Mouse (Mus musculus) kidney, embryonic 16.5 days (tissue): ENCODE measurements around the gene Srsf10. TPM values are rescaled to one million over a fixed set of nuclear protein-coding genes. Genes with fewer than 3 reads are reported as not detected.

ENCODE experiments used
- ATAC-seq: fragments of 200-750 bp; cut with Nextera tagmentation; 2 replicates; pipeline ENCODE4 v1.8.0; 2017; ENCODE audit warnings: moderate TSS enrichment; ENCODE audit not compliant: low FRiP score, low TSS enrichment
- H3K27ac ChIP-seq: fragments of 300-500 bp; sonication (generic); 2 replicates; pipeline ENCODE4 v1.5.1; 2014; ENCODE audit warnings: low read length
- H3K27me3 ChIP-seq: fragments of 300-500 bp; sonication (generic); 2 replicates; pipeline ENCODE4 v1.6.1; 2014; ENCODE audit warnings: low read length, control low read depth, mixed read lengths; ENCODE audit not compliant: insufficient read depth
- H3K36me3 ChIP-seq: fragments of 300-500 bp; sonication (generic); 2 replicates; pipeline ENCODE4 v1.6.1; 2014; ENCODE audit warnings: low read length, control low read depth, mixed read lengths; ENCODE audit not compliant: insufficient read depth
- H3K4me1 ChIP-seq: fragments of 300-500 bp; sonication (generic); 2 replicates; pipeline ENCODE4 v1.6.1; 2014; ENCODE audit warnings: low read length, control low read depth, mixed read lengths; ENCODE audit not compliant: insufficient read depth
- H3K4me2 ChIP-seq: fragments of 300-500 bp; sonication (generic); replicated peaks from 2 replicates; pipeline ENCODE4 v1.6.1; 2014; ENCODE audit warnings: low read depth, low read length
- H3K4me3 ChIP-seq: fragments of 300-500 bp; sonication (generic); 2 replicates; pipeline ENCODE4 v1.5.1; 2014; ENCODE audit warnings: mild to moderate bottlenecking, low read length
- H3K9ac ChIP-seq: fragments of 300-500 bp; sonication (generic); replicated peaks from 2 replicates; pipeline ENCODE4 v1.6.1; 2014; ENCODE audit warnings: low read length
- H3K9me3 ChIP-seq: fragments of 300-500 bp; sonication (generic); 2 replicates; pipeline ENCODE4 v1.6.1; 2016; ENCODE audit warnings: low read length, control low read depth
- WGBS: fragments of 180-500 bp; shearing (Covaris S2); extraction: QIAGEN DNeasy Blood & Tissue Kit; methylation state at CpG from one replicate; pipeline ENCODE4 v1.1.7; 2014; 5-methylcytosine and 5-hydroxymethylcytosine counted together
- polyA plus RNA-seq: library from polyadenylated mRNA; unstranded; fragments of >200 nt; fragmentation: Nextera tagmentation; extraction: Ambion mirVana; gene quantifications from 2 replicates; pipeline ENCODE4 v1.2.1, GENCODE M21; 2015

Srsf10 gene
- polyA plus RNA-seq, 1 experiment from 2014 or later: 242 TPM

- H3K27me3 ChIP-seq: no peaks in the 10 kb centered on the region
- no peak overlapping the region for H3K9ac ChIP-seq
- H3K4me2 ChIP-seq: no peak overlapping the region
- no peak overlapping the region for H3K4me3 ChIP-seq
- 66% methylated on average over 11 of the region's 11 CpGs for WGBS
- H3K4me1 ChIP-seq: peaks cover 35% of the 10 kb centered on the region
- ATAC-seq: no peak
- no peak overlapping the region for H3K27ac ChIP-seq
- H3K9me3 ChIP-seq: no peaks in the 10 kb centered on the region
- H3K36me3 ChIP-seq: no peaks in the 10 kb centered on the region
Measured at GRCm38 (mm10) chr4:135832070-135832469, 23.5 kb upstream of the Srsf10 start.

DNA sequence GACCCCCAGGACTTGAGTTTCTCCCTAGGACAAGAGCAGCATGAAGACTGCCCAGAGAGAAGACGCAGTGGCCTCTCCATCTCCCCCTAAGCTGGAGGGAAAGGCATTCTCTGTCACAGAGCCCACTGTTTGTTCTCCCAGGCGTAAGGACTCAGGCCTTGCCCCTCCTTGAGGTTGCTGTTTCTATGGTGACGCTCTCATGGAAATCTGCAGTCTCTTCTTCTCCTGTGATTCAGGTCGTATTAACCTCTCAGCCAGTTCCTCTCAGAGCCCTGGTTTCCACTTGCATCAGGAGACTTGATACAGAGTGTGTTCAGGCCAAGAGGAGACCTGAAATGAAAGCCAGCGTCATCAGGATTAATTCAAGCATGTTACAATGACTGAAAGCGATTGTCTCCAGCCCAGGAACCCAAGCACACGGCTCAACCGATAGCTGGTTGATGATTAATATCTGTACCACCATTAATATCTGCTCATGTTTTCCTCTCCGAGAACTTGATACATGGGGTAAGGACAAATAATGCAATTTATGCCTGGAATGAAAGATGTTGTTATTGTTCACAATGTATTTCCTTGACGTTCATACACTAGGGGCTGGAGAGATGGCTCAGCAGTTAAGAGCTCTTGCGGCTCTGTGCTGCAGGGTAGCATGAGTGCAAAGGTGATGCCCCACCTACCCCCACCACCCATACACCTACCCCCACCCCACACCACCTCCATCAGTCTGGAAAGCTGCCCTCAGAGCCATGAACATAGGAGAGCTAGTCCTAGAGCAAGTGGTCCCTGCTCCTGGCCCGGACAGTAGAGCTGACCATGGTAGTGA, 22.0 kb upstream of the Srsf10 start:
- no peak overlapping the region for H3K4me3 ChIP-seq
- ATAC-seq: 0 out of 2 replicates have a peak, but pooled peaks have one; percentile 63
- H3K36me3 ChIP-seq: no peaks in the 10 kb centered on the region
- 49% methylated on average over 12 of the region's 12 CpGs for WGBS
- peaks cover 30% of the 10 kb centered on the region for H3K4me1 ChIP-seq
- no peaks in the 10 kb centered on the region for H3K27me3 ChIP-seq
- peak overlapping the region; percentile 40; the same call in 1 of the 2 replicates for H3K9ac ChIP-seq
- H3K4me2 ChIP-seq: no peak overlapping the region
- H3K27ac ChIP-seq: peak overlapping the region; percentile 27; the same call in 1 of the 2 replicates
- no peaks in the 10 kb centered on the region for H3K9me3 ChIP-seq

- Histone ChIP-seq H3K4me1 (peaks cover 22% of the 10 kb centered on the region), H3K36me3 (no peaks in the 10 kb centered on the region), H3K27me3 (no peaks in the 10 kb centered on the region), H3K4me2 (no peak overlapping the region), H3K4me3 (no peak overlapping the region), H3K27ac (no peak overlapping the region), H3K9ac (no peak overlapping the region), H3K9me3 (no peaks in the 10 kb centered on the region)
- 78% methylated on average over 8 of the region's 8 CpGs for WGBS
- ATAC-seq: 0 out of 2 replicates have a peak, but pooled peaks have one; percentile 23
Measured at GRCm38 (mm10) chr4:135834124-135834717, 21.3 kb upstream of the Srsf10 start.

DNA sequence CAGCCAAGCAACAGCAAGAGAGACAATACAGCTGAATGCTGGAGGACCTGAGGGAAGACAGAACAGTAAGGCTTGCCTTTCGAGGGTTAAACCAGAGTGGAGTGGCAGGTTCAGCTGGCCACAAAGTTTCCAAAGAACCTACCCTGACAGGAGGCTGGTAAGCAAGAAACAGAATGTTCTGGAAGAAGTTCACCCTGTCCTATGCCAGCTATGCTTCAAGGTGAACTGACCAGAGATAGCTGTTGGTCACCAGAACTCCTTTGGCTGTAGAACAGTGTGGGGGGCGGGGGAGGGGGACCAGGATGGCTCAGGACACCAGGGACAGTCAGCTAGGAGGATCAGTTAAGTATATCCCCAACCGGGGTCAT, 16.6 kb upstream of the Srsf10 start:
- Histone ChIP-seq H3K36me3 (no peaks in the 10 kb centered on the region), H3K4me3 (no peak overlapping the region), H3K27me3 (no peaks in the 10 kb centered on the region), H3K9me3 (no peaks in the 10 kb centered on the region), H3K4me1 (no peaks in the 10 kb centered on the region), H3K4me2 (no peak overlapping the region), H3K27ac (no peak overlapping the region), H3K9ac (no peak overlapping the region)
- 83% methylated on average over 3 of the region's 3 CpGs for WGBS
- ATAC-seq: no peak

- Histone ChIP-seq H3K27me3 (no peaks in the 10 kb centered on the region), H3K4me2 (no peak overlapping the region), H3K36me3 (no peaks in the 10 kb centered on the region), H3K27ac (no peak overlapping the region), H3K4me3 (no peak overlapping the region), H3K4me1 (no peaks in the 10 kb centered on the region), H3K9me3 (no peaks in the 10 kb centered on the region), H3K9ac (no peak overlapping the region)
- ATAC-seq: no peak
- 57% methylated on average over 21 of the region's 21 CpGs for WGBS
Measured at GRCm38 (mm10) chr4:135839293-135840011, 16.1 kb upstream of the Srsf10 start.

DNA sequence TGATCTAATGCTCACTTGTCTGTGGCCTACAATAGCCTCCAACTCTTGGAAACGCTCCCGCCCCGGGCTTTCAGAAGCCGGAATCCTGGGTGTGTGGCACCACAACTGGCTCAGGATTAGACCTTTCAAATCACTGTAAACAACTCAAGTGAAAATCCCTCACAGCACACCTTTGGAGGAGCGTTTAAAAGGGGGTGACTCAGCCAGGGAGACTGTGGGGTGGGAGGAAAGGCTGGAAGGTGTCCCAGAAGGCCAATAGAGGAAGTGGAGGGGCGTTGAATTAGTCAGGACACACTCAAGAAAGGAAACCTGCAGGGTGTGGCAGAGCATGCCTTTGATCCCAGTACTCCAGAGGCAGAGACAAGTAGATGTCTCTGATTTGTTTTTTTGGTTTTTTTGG, 11.1 kb upstream of the Srsf10 start:
- H3K4me3 ChIP-seq: no peak overlapping the region
- H3K27ac ChIP-seq: no peak overlapping the region
- no peaks in the 10 kb centered on the region for H3K27me3 ChIP-seq
- no peak for ATAC-seq
- no peaks in the 10 kb centered on the region for H3K9me3 ChIP-seq
- H3K4me2 ChIP-seq: no peak overlapping the region
- H3K9ac ChIP-seq: no peak overlapping the region
- H3K36me3 ChIP-seq: no peaks in the 10 kb centered on the region
- 85% methylated on average over 6 of the region's 6 CpGs for WGBS
- no peaks in the 10 kb centered on the region for H3K4me1 ChIP-seq

- WGBS: 61% methylated on average over 5 of the region's 5 CpGs
- Histone ChIP-seq H3K27ac (no peak overlapping the region), H3K4me2 (no peak overlapping the region), H3K36me3 (no peaks in the 10 kb centered on the region), H3K27me3 (no peaks in the 10 kb centered on the region), H3K9ac (no peak overlapping the region), H3K4me3 (no peak overlapping the region), H3K4me1 (peaks cover 9% of the 10 kb centered on the region), H3K9me3 (no peaks in the 10 kb centered on the region)
- no peak for ATAC-seq
Measured at GRCm38 (mm10) chr4:135847581-135847980, 8.0 kb upstream of the Srsf10 start.

DNA sequence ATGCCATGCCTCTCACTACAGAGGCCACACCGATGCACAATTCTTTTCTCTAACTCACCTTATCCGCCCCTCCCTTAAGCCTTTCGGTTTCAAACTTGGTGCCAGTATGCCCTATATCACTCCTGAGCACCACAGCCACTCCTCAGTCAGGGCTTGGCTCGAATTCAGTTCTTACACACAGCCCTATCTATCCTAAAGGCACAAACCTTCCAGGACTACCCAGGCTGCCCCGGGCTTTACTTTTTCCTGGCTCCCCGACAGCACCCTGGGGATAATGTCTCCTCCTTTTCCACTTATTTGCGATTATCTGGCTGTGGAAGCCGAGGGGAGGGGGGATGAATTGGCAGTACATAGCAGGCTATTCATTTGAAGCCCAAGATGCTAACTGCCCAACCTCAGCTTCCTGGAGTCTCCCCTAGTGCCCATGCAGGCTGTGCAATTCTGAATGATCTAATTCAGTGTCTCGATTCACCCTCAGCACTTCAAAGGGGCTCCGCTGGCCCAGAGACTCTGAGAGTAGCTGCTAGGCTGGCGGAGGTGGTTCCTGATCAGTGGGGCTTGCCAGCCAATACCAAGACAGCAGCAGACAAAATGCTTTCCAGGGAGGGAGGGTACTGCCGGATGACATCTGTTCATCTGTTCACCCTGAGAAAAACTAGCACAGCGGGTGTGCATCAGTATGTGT, 5.0 kb upstream of the Srsf10 start:
- no peaks in the 10 kb centered on the region for H3K27me3 ChIP-seq
- H3K36me3 ChIP-seq: no peaks in the 10 kb centered on the region
- H3K27ac ChIP-seq: no peak overlapping the region
- H3K9me3 ChIP-seq: no peaks in the 10 kb centered on the region
- H3K9ac ChIP-seq: no peak overlapping the region
- no peak for ATAC-seq
- H3K4me2 ChIP-seq: no peak overlapping the region
- peaks cover 9% of the 10 kb centered on the region for H3K4me1 ChIP-seq
- WGBS: 34% methylated on average over 13 of the region's 13 CpGs
- H3K4me3 ChIP-seq: no peak overlapping the region

DNA sequence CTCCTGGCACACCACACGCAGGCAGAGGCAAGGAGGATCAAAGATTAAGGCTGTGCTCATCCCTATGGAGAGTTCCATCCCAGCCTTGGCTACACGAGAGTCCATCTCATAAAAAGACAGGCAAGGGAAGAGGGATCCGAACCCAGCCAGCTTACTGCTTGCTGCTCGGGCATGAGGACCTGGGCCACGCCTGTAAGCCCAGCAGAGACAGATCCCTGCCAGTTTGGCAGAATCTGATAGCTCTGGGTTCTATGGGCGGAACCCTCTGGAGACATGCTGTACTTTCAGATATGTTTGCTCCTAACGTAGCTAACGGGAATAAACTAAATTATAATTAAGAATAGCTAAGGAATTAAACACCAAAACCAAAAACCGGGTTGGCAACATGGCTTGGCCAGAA, 3.6 kb upstream of the Srsf10 start:
- no peaks in the 10 kb centered on the region for H3K27me3 ChIP-seq
- H3K4me2 ChIP-seq: no peak overlapping the region
- H3K27ac ChIP-seq: no peak overlapping the region
- H3K4me3 ChIP-seq: no peak overlapping the region
- H3K9me3 ChIP-seq: no peaks in the 10 kb centered on the region
- no peak for ATAC-seq
- H3K9ac ChIP-seq: no peak overlapping the region
- WGBS: 87% methylated on average over 9 of the region's 9 CpGs
- H3K36me3 ChIP-seq: no peaks in the 10 kb centered on the region
- H3K4me1 ChIP-seq: peaks cover 9% of the 10 kb centered on the region
